Mouse (Mus musculus): Measurements from ENCODE around the gene Gm9817. TPM values are rescaled to one million over a fixed set of nuclear protein-coding genes. Genes with fewer than 3 reads are reported as not detected.
"Not testable (repeated sequence)": the region's sequence is repeated elsewhere in the genome, so short reads cannot be mapped to it uniquely, and the experiment has no call there.

The Gm9817 gene
- polyA plus RNA-seq (2012; fragmentation: generic; extraction: Trizol) = 0.02 TPM
- long read RNA-seq, experiment 1 = 0 reads
- long read RNA-seq, experiment 2 = 0 reads

GRCm38 (mm10) chr13:45078392-45078791 lies at the start of gene Gm9817:
Gm9817 (plus strand) TSS chr13:45078692.
- not testable (repeated sequence) for H3K36me3 ChIP-seq (ENCODE audit: control insufficient read depth, insufficient read depth); H3K4me3 ChIP-seq (ENCODE audit: insufficient read depth, poor library complexity, severe bottlenecking); H3K79me2 ChIP-seq (ENCODE audit: control insufficient read depth, insufficient read depth); H3K27me3 ChIP-seq (ENCODE audit: control insufficient read depth, insufficient read depth, insufficient read length); H3K79me3 ChIP-seq (ENCODE audit: low read depth); H3ac ChIP-seq (ENCODE audit: control insufficient read depth, insufficient read length, low read depth)

GRCm38 (mm10) chr13:45029791-45030190 lies 48.7 kb upstream of the Gm9817 start:
- Histone ChIP-seq H3K36me3 (ENCODE audit: control insufficient read depth, insufficient read depth) (no peaks in the 10 kb centered on the region), H3K79me3 (ENCODE audit: low read depth) (no peaks in the 10 kb centered on the region), H3K27me3 (ENCODE audit: control insufficient read depth, insufficient read depth, insufficient read length) (no peaks in the 10 kb centered on the region), H3K4me3 (ENCODE audit: insufficient read depth, poor library complexity, severe bottlenecking) (no peak overlapping the region), H3K79me2 (ENCODE audit: control insufficient read depth, insufficient read depth) (no peaks in the 10 kb centered on the region), H3ac (ENCODE audit: control insufficient read depth, insufficient read length, low read depth) (no peak overlapping the region)
- TF ChIP-seq CEBPB (IDR thresholded peaks at IDR 0.05; ENCODE audit: low read depth) = no peak
- TF ChIP-seq MYOD1 (IDR thresholded peaks at IDR 0.05; ENCODE audit: control insufficient read depth, insufficient read length, low read depth) = no peak
- TF ChIP-seq MAX (IDR thresholded peaks at IDR 0.05) = no peak
- TF ChIP-seq CTCF (IDR thresholded peaks at IDR 0.05; ENCODE audit: control insufficient read depth, insufficient read depth, insufficient read length) = no peak
- TF ChIP-seq MYOG (IDR thresholded peaks at IDR 0.05; ENCODE audit: control insufficient read depth, extremely low read depth, insufficient read length) = no peak
- no peak for TF ChIP-seq FOSL1 (IDR thresholded peaks at IDR 0.05; ENCODE audit: insufficient read depth, low read length, poor library complexity, severe bottlenecking)
- no peak for TF ChIP-seq USF1 (IDR thresholded peaks at IDR 0.05; ENCODE audit: low read depth)

GRCm38 (mm10) chr13:45030830-45031229 lies 47.7 kb upstream of the Gm9817 start:
- TF ChIP-seq MYOD1 (IDR thresholded peaks at IDR 0.05; ENCODE audit: control insufficient read depth, insufficient read length, low read depth) (no peak), CTCF (IDR thresholded peaks at IDR 0.05; ENCODE audit: control insufficient read depth, insufficient read depth, insufficient read length) (peak; percentile 98), FOSL1 (IDR thresholded peaks at IDR 0.05; ENCODE audit: insufficient read depth, low read length, poor library complexity, severe bottlenecking) (no peak), MYOG (IDR thresholded peaks at IDR 0.05; ENCODE audit: control insufficient read depth, extremely low read depth, insufficient read length) (no peak)
- no peaks in the 10 kb centered on the region for H3K27me3 ChIP-seq (ENCODE audit: control insufficient read depth, insufficient read depth, insufficient read length)
- H3K36me3 ChIP-seq (ENCODE audit: control insufficient read depth, insufficient read depth) = no peaks in the 10 kb centered on the region
- no peaks in the 10 kb centered on the region for H3K79me3 ChIP-seq (ENCODE audit: low read depth)
- H3K79me2 ChIP-seq (ENCODE audit: control insufficient read depth, insufficient read depth) = no peaks in the 10 kb centered on the region
- H3K4me3 ChIP-seq (ENCODE audit: insufficient read depth, poor library complexity, severe bottlenecking) = no peak overlapping the region
- H3ac ChIP-seq (ENCODE audit: control insufficient read depth, insufficient read length, low read depth) = no peak overlapping the region

GRCm38 (mm10) chr13:45031314-45031713 lies 47.2 kb upstream of the Gm9817 start:
- no peaks in the 10 kb centered on the region for H3K79me3 ChIP-seq (ENCODE audit: low read depth)
- no peaks in the 10 kb centered on the region for H3K27me3 ChIP-seq (ENCODE audit: control insufficient read depth, insufficient read depth, insufficient read length)
- H3ac ChIP-seq (ENCODE audit: control insufficient read depth, insufficient read length, low read depth) = no peak overlapping the region
- no peaks in the 10 kb centered on the region for H3K36me3 ChIP-seq (ENCODE audit: control insufficient read depth, insufficient read depth)
- no peaks in the 10 kb centered on the region for H3K79me2 ChIP-seq (ENCODE audit: control insufficient read depth, insufficient read depth)
- TF ChIP-seq MAX (IDR thresholded peaks at IDR 0.05) (no peak), MYOD1 (IDR thresholded peaks at IDR 0.05; ENCODE audit: control insufficient read depth, insufficient read length, low read depth) (no peak), USF1 (IDR thresholded peaks at IDR 0.05; ENCODE audit: low read depth) (no peak), FOSL1 (IDR thresholded peaks at IDR 0.05; ENCODE audit: insufficient read depth, low read length, poor library complexity, severe bottlenecking) (no peak), MYOG (IDR thresholded peaks at IDR 0.05; ENCODE audit: control insufficient read depth, extremely low read depth, insufficient read length) (no peak), CTCF (IDR thresholded peaks at IDR 0.05; ENCODE audit: control insufficient read depth, insufficient read depth, insufficient read length) (no peak), CEBPB (IDR thresholded peaks at IDR 0.05; ENCODE audit: low read depth) (no peak)
- no peak overlapping the region for H3K4me3 ChIP-seq (ENCODE audit: insufficient read depth, poor library complexity, severe bottlenecking)

GRCm38 (mm10) chr13:45031748-45032147 lies 46.7 kb upstream of the Gm9817 start:
- Histone ChIP-seq H3K79me3 (ENCODE audit: low read depth) (no peaks in the 10 kb centered on the region), H3K27me3 (ENCODE audit: control insufficient read depth, insufficient read depth, insufficient read length) (no peaks in the 10 kb centered on the region), H3ac (ENCODE audit: control insufficient read depth, insufficient read length, low read depth) (no peak overlapping the region), H3K79me2 (ENCODE audit: control insufficient read depth, insufficient read depth) (no peaks in the 10 kb centered on the region), H3K36me3 (ENCODE audit: control insufficient read depth, insufficient read depth) (no peaks in the 10 kb centered on the region), H3K4me3 (ENCODE audit: insufficient read depth, poor library complexity, severe bottlenecking) (no peak overlapping the region)
- TF ChIP-seq CEBPB (IDR thresholded peaks at IDR 0.05; ENCODE audit: low read depth) = no peak
- no peak for TF ChIP-seq MYOG (IDR thresholded peaks at IDR 0.05; ENCODE audit: control insufficient read depth, extremely low read depth, insufficient read length)
- no peak for TF ChIP-seq USF1 (IDR thresholded peaks at IDR 0.05; ENCODE audit: low read depth)
- no peak for TF ChIP-seq CTCF (IDR thresholded peaks at IDR 0.05; ENCODE audit: control insufficient read depth, insufficient read depth, insufficient read length)
- TF ChIP-seq FOSL1 (IDR thresholded peaks at IDR 0.05; ENCODE audit: insufficient read depth, low read length, poor library complexity, severe bottlenecking) = no peak
- TF ChIP-seq MYOD1 (IDR thresholded peaks at IDR 0.05; ENCODE audit: control insufficient read depth, insufficient read length, low read depth) = no peak
- no peak for TF ChIP-seq MAX (IDR thresholded peaks at IDR 0.05)

- no peaks in the 10 kb centered on the region for H3K36me3 ChIP-seq (ENCODE audit: control insufficient read depth, insufficient read depth)
- no peak for TF ChIP-seq CEBPB (IDR thresholded peaks at IDR 0.05; ENCODE audit: low read depth)
- TF ChIP-seq USF1 (IDR thresholded peaks at IDR 0.05; ENCODE audit: low read depth) = no peak
- H3K4me3 ChIP-seq (ENCODE audit: insufficient read depth, poor library complexity, severe bottlenecking) = no peak overlapping the region
- H3K79me3 ChIP-seq (ENCODE audit: low read depth) = no peaks in the 10 kb centered on the region
- H3K27me3 ChIP-seq (ENCODE audit: control insufficient read depth, insufficient read depth, insufficient read length) = no peaks in the 10 kb centered on the region
- H3ac ChIP-seq (ENCODE audit: control insufficient read depth, insufficient read length, low read depth) = no peak overlapping the region
- H3K79me2 ChIP-seq (ENCODE audit: control insufficient read depth, insufficient read depth) = no peaks in the 10 kb centered on the region
These were observed 46.0 kb upstream of the Gm9817 start for GRCm38 (mm10) chr13:45032484-45032883.
